Mouse (Mus musculus): ENCODE results near the gene Csf2. TPM values are rescaled to one million over a fixed set of nuclear protein-coding genes. Genes with fewer than 3 reads are reported as not detected.
"Not testable (repeated sequence)": the region's sequence is repeated elsewhere in the genome, so short reads cannot be mapped to it uniquely, and the experiment has no call there.

Csf2 gene
- not detected in 2 replicates for polyA plus RNA-seq (2014; fragmentation: Nextera tagmentation; extraction: Ambion mirVana)

DNA sequence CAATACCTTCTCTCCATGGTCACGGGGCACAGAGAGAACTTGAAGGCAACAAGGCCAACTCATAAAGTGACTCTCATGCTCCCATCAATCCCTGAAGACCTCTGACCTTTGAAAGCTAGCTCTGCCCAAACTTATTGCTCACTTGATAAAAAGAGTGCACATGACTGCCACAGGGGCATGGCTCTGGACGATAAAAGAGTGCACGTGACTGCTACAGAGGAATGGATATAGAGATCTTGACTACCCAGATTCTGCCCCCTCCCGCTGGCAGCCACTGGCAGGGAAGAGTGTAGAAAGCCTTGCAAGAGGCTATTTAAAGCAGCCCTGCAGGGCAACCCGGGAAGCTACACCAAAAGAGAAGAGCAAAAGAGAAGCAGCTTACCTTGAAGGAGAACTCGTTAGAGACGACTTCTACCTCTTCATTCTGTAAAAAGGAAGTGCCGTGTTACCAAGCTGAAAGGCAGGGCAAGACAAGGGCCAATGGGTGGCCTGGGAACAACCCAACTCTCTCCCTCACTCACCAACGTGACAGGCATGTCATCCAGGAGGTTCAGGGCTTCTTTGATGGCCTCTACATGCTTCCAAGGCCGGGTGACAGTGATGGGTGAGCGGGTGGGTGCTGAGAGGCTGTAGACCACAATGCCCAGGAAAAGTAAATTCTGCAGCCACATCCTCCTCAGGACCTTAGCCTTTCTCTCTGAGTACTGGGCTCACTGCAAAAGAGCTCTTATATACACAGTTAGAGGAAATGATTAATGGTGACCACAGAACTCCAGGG, at the start of gene Csf2:
Gene Csf2 (minus strand): TSS at position 728 of the 778 bp plus-strand sequence.
- Histone ChIP-seq H3K27me3 (ENCODE audit: control insufficient read depth, insufficient read depth, low read length) (no peaks in the 10 kb centered on the region), H3K4me2 (ENCODE audit: low read depth, low read length) (no peak within 1 kb of the TSS), H3K4me3 (ENCODE audit: low read depth, low read length) (no peak within 1 kb of the TSS), H3K9ac (replicated peaks; ENCODE audit: low read length) (no peak within 1 kb of the TSS), H3K36me3 (replicated peaks; ENCODE audit: control insufficient read depth, insufficient read depth, low read depth, low read length) (no peaks in the 10 kb centered on the region), H3K4me1 (ENCODE audit: control insufficient read depth, insufficient read depth, low read length) (no peaks in the 10 kb centered on the region), H3K27ac (replicated peaks; ENCODE audit: low read depth, low read length) (no peak within 1 kb of the TSS), H3K9me3 (replicated peaks; ENCODE audit: control insufficient read depth, low read length) (no peaks in the 10 kb centered on the region)
- WGBS, result 64% methylated on average over 11 of the region's 11 CpGs
- ATAC-seq (replicated peaks; ENCODE audit: insufficient number of reproducible peaks, low FRiP score, low TSS enrichment, low read depth), result no peak
- no peak for DNase-seq (ENCODE audit: low spot score)

DNA sequence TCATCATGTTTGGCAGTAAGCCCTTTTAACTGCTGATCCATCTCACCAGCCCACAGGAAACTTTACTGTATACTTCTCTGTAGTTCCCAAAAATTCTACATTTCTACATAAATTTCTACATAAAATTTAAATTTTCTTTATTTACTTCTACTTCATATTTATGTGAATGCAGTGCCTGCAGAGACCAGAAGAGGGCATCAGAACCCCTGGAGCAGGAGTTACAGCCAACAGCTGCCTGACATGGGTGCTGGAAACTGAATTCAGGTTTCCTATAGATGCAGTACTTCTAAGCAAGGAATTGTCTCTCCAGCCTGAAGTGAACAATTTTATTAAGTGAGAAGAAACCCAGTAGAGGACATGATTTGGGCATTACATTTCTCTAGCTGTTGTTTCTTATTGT, 49.3 kb upstream of the Csf2 start:
- DNase-seq (ENCODE audit: low spot score) (no peak), ATAC-seq (replicated peaks; ENCODE audit: insufficient number of reproducible peaks, low FRiP score, low TSS enrichment, low read depth) (no peak)
- Histone ChIP-seq H3K9me3 (replicated peaks; ENCODE audit: control insufficient read depth, low read length) (no peaks in the 10 kb centered on the region; the same call in 1 of the 2 replicates), H3K4me1 (ENCODE audit: control insufficient read depth, insufficient read depth, low read length) (no peaks in the 10 kb centered on the region), H3K27me3 (ENCODE audit: control insufficient read depth, insufficient read depth, low read length) (no peaks in the 10 kb centered on the region), H3K36me3 (replicated peaks; ENCODE audit: control insufficient read depth, insufficient read depth, low read depth, low read length) (no peaks in the 10 kb centered on the region), H3K4me3 (ENCODE audit: low read depth, low read length) (no peak overlapping the region), H3K9ac (replicated peaks; ENCODE audit: low read length) (no peak overlapping the region), H3K4me2 (ENCODE audit: low read depth, low read length) (no peak overlapping the region), H3K27ac (replicated peaks; ENCODE audit: low read depth, low read length) (no peak overlapping the region)

DNA sequence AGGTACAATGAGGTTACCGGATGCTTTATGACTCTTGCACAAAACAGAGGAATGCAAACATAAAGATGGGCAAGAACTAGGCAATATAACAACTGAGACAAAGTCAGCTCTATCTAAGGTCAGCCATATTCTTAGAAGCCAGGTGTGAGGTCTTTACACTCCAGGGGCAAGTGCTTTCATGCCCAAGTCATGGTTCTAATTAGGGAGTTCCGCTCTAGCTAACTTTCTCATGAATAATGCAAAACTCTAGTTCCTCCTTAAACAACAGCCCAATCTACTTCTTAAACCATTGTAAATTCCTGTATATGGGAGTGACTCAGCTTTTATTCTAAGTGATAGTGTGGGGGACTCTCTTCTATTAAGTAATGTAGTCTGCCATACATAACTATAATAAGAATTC, 48.0 kb upstream of the Csf2 start:
- WGBS, result 86% methylated on average over 2 of the region's 2 CpGs
- not testable (repeated sequence) for H3K4me2 ChIP-seq (ENCODE audit: low read depth, low read length); H3K36me3 ChIP-seq (replicated peaks; ENCODE audit: control insufficient read depth, insufficient read depth, low read depth, low read length); DNase-seq (ENCODE audit: low spot score); H3K4me1 ChIP-seq (ENCODE audit: control insufficient read depth, insufficient read depth, low read length); H3K4me3 ChIP-seq (ENCODE audit: low read depth, low read length); ATAC-seq (replicated peaks; ENCODE audit: insufficient number of reproducible peaks, low FRiP score, low TSS enrichment, low read depth); H3K27ac ChIP-seq (replicated peaks; ENCODE audit: low read depth, low read length); H3K9me3 ChIP-seq (replicated peaks; ENCODE audit: control insufficient read depth, low read length); H3K27me3 ChIP-seq (ENCODE audit: control insufficient read depth, insufficient read depth, low read length); H3K9ac ChIP-seq (replicated peaks; ENCODE audit: low read length)

DNA sequence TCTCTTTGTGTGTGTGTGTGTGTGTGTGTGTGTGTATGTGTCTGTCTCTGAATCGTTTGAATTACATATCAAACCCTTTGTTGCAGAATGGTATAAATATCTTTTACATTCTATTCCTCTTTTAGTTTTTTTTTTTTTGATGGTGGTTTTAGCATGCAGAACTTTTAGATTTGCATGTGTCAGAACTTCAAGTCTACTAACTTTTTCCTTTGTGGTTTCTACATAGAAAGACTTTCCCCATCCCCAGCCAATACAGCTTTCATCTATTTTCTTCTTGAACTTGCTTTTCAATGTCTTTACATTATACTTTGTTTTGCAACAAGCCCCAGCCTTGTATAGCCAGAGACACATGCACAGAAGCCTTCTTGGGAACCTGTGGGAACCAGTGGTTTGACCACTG, 47.3 kb upstream of the Csf2 start:
- ATAC-seq (replicated peaks; ENCODE audit: insufficient number of reproducible peaks, low FRiP score, low TSS enrichment, low read depth) (no peak), DNase-seq (ENCODE audit: low spot score) (no peak)
- Histone ChIP-seq H3K27ac (replicated peaks; ENCODE audit: low read depth, low read length) (no peak overlapping the region), H3K4me3 (ENCODE audit: low read depth, low read length) (no peak overlapping the region), H3K36me3 (replicated peaks; ENCODE audit: control insufficient read depth, insufficient read depth, low read depth, low read length) (no peaks in the 10 kb centered on the region), H3K4me1 (ENCODE audit: control insufficient read depth, insufficient read depth, low read length) (no peaks in the 10 kb centered on the region), H3K27me3 (ENCODE audit: control insufficient read depth, insufficient read depth, low read length) (no peaks in the 10 kb centered on the region), H3K9me3 (replicated peaks; ENCODE audit: control insufficient read depth, low read length) (no peaks in the 10 kb centered on the region; the same call in 1 of the 2 replicates), H3K4me2 (ENCODE audit: low read depth, low read length) (no peak overlapping the region), H3K9ac (replicated peaks; ENCODE audit: low read length) (no peak overlapping the region)
- 94% methylated on average over 1 of the region's 1 CpGs for WGBS

DNA sequence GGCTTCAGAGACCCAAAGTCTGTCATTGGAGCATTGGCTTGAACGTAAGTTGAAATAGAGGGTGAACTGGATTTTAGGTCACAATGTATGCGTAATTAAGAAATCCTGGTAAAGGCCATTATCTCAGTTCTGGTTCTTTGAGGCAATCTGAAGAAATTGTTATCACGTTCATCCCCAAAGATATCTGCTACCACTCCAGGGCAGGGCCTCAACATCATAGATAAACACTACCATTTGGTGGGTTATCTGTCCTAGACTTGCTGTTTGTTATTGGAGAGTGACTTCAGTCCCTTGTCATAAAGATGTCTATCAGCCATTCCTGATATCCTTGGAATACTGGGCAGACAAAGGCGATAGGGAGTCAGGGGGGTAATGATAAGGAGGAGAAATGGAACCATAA, 46.5 kb upstream of the Csf2 start:
- no peak for DNase-seq (ENCODE audit: low spot score)
- H3K9me3 ChIP-seq (replicated peaks; ENCODE audit: control insufficient read depth, low read length), result no peaks in the 10 kb centered on the region; the same call in 1 of the 2 replicates
- H3K27me3 ChIP-seq (ENCODE audit: control insufficient read depth, insufficient read depth, low read length), result no peaks in the 10 kb centered on the region
- WGBS, result 83% methylated on average over 4 of the region's 4 CpGs
- H3K4me1 ChIP-seq (ENCODE audit: control insufficient read depth, insufficient read depth, low read length), result no peaks in the 10 kb centered on the region
- H3K27ac ChIP-seq (replicated peaks; ENCODE audit: low read depth, low read length), result no peak overlapping the region
- no peak overlapping the region for H3K9ac ChIP-seq (replicated peaks; ENCODE audit: low read length)
- ATAC-seq (replicated peaks; ENCODE audit: insufficient number of reproducible peaks, low FRiP score, low TSS enrichment, low read depth), result no peak
- H3K36me3 ChIP-seq (replicated peaks; ENCODE audit: control insufficient read depth, insufficient read depth, low read depth, low read length), result no peaks in the 10 kb centered on the region
- H3K4me3 ChIP-seq (ENCODE audit: low read depth, low read length), result no peak overlapping the region
- H3K4me2 ChIP-seq (ENCODE audit: low read depth, low read length), result no peak overlapping the region

DNA sequence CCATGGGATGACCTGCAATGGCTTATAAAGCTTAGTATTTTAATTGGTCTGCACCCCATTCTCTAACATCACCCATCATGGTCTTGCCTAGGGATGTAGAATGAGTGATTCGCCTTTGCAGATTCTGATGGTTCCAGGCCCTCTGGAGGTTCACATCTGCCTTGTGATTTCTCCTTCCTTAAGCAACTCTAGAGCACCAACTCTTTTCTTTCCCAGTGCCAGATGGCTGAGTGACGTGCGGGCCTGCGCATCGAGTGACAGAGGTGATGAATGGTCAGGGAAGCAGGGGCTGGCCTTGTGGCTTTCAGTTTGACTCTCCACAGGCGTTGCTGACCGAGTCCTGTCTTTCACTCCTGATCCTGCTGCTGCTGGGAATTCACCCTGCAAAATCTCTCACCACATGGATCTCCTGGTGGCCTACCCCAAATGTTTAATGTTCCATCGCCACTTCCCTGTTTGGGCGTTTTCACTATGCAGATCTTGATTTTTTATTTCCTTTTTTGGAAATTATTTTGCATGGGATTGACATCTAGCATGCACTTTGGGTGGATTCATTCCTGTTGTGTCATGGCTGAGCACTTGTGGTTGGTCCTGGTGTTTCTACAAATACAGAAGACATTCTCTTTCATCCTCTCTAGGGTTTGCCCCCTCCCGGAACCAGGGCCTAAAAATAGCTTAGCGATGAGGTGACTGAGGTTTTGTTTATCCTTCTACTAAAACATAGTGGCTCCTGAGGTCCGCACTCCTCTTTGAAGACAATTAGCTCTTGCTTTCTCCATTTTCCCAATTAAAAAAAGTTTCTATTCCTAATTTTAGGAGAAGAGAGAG, 44.7 kb upstream of the Csf2 start:
- Histone ChIP-seq H3K9ac (replicated peaks; ENCODE audit: low read length) (no peak overlapping the region), H3K27me3 (ENCODE audit: control insufficient read depth, insufficient read depth, low read length) (no peaks in the 10 kb centered on the region), H3K4me2 (ENCODE audit: low read depth, low read length) (no peak overlapping the region), H3K27ac (replicated peaks; ENCODE audit: low read depth, low read length) (no peak overlapping the region), H3K4me1 (ENCODE audit: control insufficient read depth, insufficient read depth, low read length) (no peaks in the 10 kb centered on the region), H3K36me3 (replicated peaks; ENCODE audit: control insufficient read depth, insufficient read depth, low read depth, low read length) (no peaks in the 10 kb centered on the region), H3K4me3 (ENCODE audit: low read depth, low read length) (no peak overlapping the region), H3K9me3 (replicated peaks; ENCODE audit: control insufficient read depth, low read length) (no peaks in the 10 kb centered on the region; the same call in 1 of the 2 replicates)
- ATAC-seq (replicated peaks; ENCODE audit: insufficient number of reproducible peaks, low FRiP score, low TSS enrichment, low read depth) (no peak), DNase-seq (ENCODE audit: low spot score) (no peak)
- 75% methylated on average over 12 of the region's 12 CpGs for WGBS

DNA sequence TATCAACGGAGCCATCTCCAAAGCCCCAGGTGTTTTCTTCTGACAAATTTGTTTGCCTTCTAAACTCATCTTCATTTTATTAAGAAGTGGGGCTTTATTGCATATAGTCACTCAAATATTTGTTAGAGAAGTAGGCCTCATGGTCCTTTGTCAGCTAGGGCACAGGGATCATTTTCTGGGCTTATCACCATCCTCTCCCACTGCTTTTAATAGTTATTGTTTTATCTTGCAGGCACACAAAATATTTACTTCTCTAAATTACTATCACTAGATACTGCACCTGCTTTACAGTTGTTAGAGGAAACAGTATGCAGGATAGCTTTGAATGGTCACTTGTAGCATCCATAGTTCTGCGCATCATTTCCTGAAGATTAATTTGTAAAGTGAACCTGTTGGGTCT, 42.7 kb upstream of the Csf2 start:
- Histone ChIP-seq H3K36me3 (replicated peaks; ENCODE audit: control insufficient read depth, insufficient read depth, low read depth, low read length) (no peaks in the 10 kb centered on the region), H3K9me3 (replicated peaks; ENCODE audit: control insufficient read depth, low read length) (no peaks in the 10 kb centered on the region), H3K4me3 (ENCODE audit: low read depth, low read length) (no peak overlapping the region), H3K9ac (replicated peaks; ENCODE audit: low read length) (no peak overlapping the region), H3K4me2 (ENCODE audit: low read depth, low read length) (no peak overlapping the region), H3K27me3 (ENCODE audit: control insufficient read depth, insufficient read depth, low read length) (no peaks in the 10 kb centered on the region), H3K27ac (replicated peaks; ENCODE audit: low read depth, low read length) (no peak overlapping the region), H3K4me1 (ENCODE audit: control insufficient read depth, insufficient read depth, low read length) (no peaks in the 10 kb centered on the region)
- WGBS, result 83% methylated on average over 2 of the region's 2 CpGs
- no peak for DNase-seq (ENCODE audit: low spot score)
- no peak for ATAC-seq (replicated peaks; ENCODE audit: insufficient number of reproducible peaks, low FRiP score, low TSS enrichment, low read depth)
